Mouse (Mus musculus) neural tube, embryonic 12.5 days (tissue): Measurements from ENCODE around the gene Tmem53. TPM values are rescaled to one million over a fixed set of nuclear protein-coding genes. Genes with fewer than 3 reads are reported as not detected.

Experiments
- ATAC-seq: fragments of 200-750 bp; cut with Nextera tagmentation; 2 replicates; pipeline ENCODE4 v1.8.0; 2017; ENCODE audit warnings: low read depth, mild to moderate bottlenecking, moderate TSS enrichment, moderate library complexity; ENCODE audit not compliant: low FRiP score
- H3K27ac ChIP-seq: fragments of 300-500 bp; sonication (generic); 2 replicates; pipeline ENCODE4 v1.5.1; 2016
- H3K27me3 ChIP-seq: fragments of 300-500 bp; sonication (generic); replicated peaks from 2 replicates; pipeline ENCODE4 v1.6.1; 2016; ENCODE audit warnings: mild to moderate bottlenecking
- H3K36me3 ChIP-seq: fragments of 300-500 bp; sonication (generic); 2 replicates; pipeline ENCODE4 v1.6.1; 2016; ENCODE audit warnings: mild to moderate bottlenecking
- H3K4me1 ChIP-seq: fragments of 300-500 bp; sonication (generic); 2 replicates; pipeline ENCODE4 v1.6.1; 2016
- H3K4me2 ChIP-seq: fragments of 300-500 bp; sonication (generic); replicated peaks from 2 replicates; pipeline ENCODE4 v1.6.1; 2016; ENCODE audit warnings: mild to moderate bottlenecking
- H3K4me3 ChIP-seq: fragments of 300-500 bp; sonication (generic); 2 replicates; pipeline ENCODE4 v1.5.1; 2016
- H3K9ac ChIP-seq: fragments of 300-500 bp; sonication (generic); 2 replicates; pipeline ENCODE4 v1.6.1; 2016; ENCODE audit warnings: mild to moderate bottlenecking
- H3K9me3 ChIP-seq: fragments of 300-500 bp; sonication (generic); 2 replicates; pipeline ENCODE4 v1.6.1; 2016; ENCODE audit warnings: mild to moderate bottlenecking
- WGBS: fragments of 180-500 bp; shearing (Covaris S2); methylation state at CpG from one replicate; pipeline ENCODE4 v1.1.7; 2016; 5-methylcytosine and 5-hydroxymethylcytosine counted together
- polyA plus RNA-seq: library from polyadenylated mRNA; unstranded; fragments of >200 nt; fragmentation: Nextera tagmentation; extraction: Ambion mirVana; gene quantifications from 2 replicates; pipeline ENCODE4 v1.2.1, GENCODE M21; 2016

Gene Tmem53
- polyA plus RNA-seq, 1 experiment from 2014 or later, result 7.0 TPM

- no peaks in the 10 kb centered on the region for H3K9me3 ChIP-seq
- 0 out of 2 replicates have a peak, but pooled peaks have one; percentile 23 for ATAC-seq
- no peaks in the 10 kb centered on the region for H3K36me3 ChIP-seq
- peaks cover 45% of the 10 kb centered on the region for H3K4me1 ChIP-seq
- H3K27ac ChIP-seq, result no peak overlapping the region
- H3K9ac ChIP-seq, result no peak overlapping the region
- H3K4me2 ChIP-seq, result peak overlapping the region; percentile 32
- 5% methylated on average over 26 of the region's 26 CpGs for WGBS
- peaks cover 59% of the 10 kb centered on the region for H3K27me3 ChIP-seq
- H3K4me3 ChIP-seq, result no peak overlapping the region
Measured at GRCm38 (mm10) chr4:117312416-117313084, 60.8 kb downstream of the Tmem53 start.

GRCm38 (mm10) chr4:117313085-117313424 lies 61.3 kb downstream of the Tmem53 start:
- Histone ChIP-seq H3K9ac (no peak overlapping the region), H3K27me3 (peaks cover 56% of the 10 kb centered on the region), H3K27ac (no peak overlapping the region), H3K9me3 (no peaks in the 10 kb centered on the region), H3K4me3 (no peak overlapping the region), H3K4me1 (peaks cover 49% of the 10 kb centered on the region), H3K36me3 (no peaks in the 10 kb centered on the region), H3K4me2 (peak overlapping the region; percentile 32; the same call in 1 of the 2 replicates)
- 0% methylated on average over 4 of the region's 4 CpGs for WGBS
- ATAC-seq, result no peak

GRCm38 (mm10) chr4:117314849-117315500 lies 63.2 kb downstream of the Tmem53 start:
- no peak overlapping the region for H3K27ac ChIP-seq
- peaks cover 67% of the 10 kb centered on the region for H3K27me3 ChIP-seq
- H3K4me1 ChIP-seq, result peaks cover 57% of the 10 kb centered on the region
- 60% methylated on average over 16 of the region's 16 CpGs for WGBS
- no peaks in the 10 kb centered on the region for H3K36me3 ChIP-seq
- no peaks in the 10 kb centered on the region for H3K9me3 ChIP-seq
- no peak overlapping the region for H3K4me3 ChIP-seq
- ATAC-seq, result no peak
- H3K4me2 ChIP-seq, result no peak overlapping the region
- no peak overlapping the region for H3K9ac ChIP-seq

GRCm38 (mm10) chr4:117316800-117317199 lies 65.0 kb downstream of the Tmem53 start:
- WGBS, result 24% methylated on average over 6 of the region's 6 CpGs
- no peaks in the 10 kb centered on the region for H3K9me3 ChIP-seq
- H3K36me3 ChIP-seq, result no peaks in the 10 kb centered on the region
- no peak overlapping the region for H3K4me3 ChIP-seq
- peak overlapping the region; percentile 40 for H3K4me2 ChIP-seq
- peak; percentile 31; the same call in 1 of the 2 replicates for ATAC-seq
- no peak overlapping the region for H3K9ac ChIP-seq
- H3K27me3 ChIP-seq, result peaks cover 70% of the 10 kb centered on the region
- H3K4me1 ChIP-seq, result peaks cover 52% of the 10 kb centered on the region
- H3K27ac ChIP-seq, result no peak overlapping the region

- H3K4me1 ChIP-seq, result peaks cover 50% of the 10 kb centered on the region
- no peak overlapping the region for H3K27ac ChIP-seq
- H3K4me2 ChIP-seq, result peak overlapping the region; percentile 40
- no peaks in the 10 kb centered on the region for H3K9me3 ChIP-seq
- peak; percentile 22; the same call in 1 of the 2 replicates for ATAC-seq
- H3K27me3 ChIP-seq, result peaks cover 69% of the 10 kb centered on the region
- WGBS, result 11% methylated on average over 18 of the region's 18 CpGs
- H3K9ac ChIP-seq, result 0 out of 2 replicates have a peak overlapping the region, but pooled peaks have one; percentile 9
- no peaks in the 10 kb centered on the region for H3K36me3 ChIP-seq
- H3K4me3 ChIP-seq, result no peak overlapping the region
Measured at GRCm38 (mm10) chr4:117317701-117318190, 66.0 kb downstream of the Tmem53 start.

Other genes starting within 250 kb of the Tmem53 start
- gene Eif2b3, start 232.5 kb upstream of the Tmem53 start, polyA plus RNA-seq, result 45.4 and 48.6 TPM in 2 replicates
- gene Ptch2, start 155.9 kb upstream of the Tmem53 start, polyA plus RNA-seq, result 5.2 and 6.0 TPM in 2 replicates
- gene Btbd19, start 126.2 kb upstream of the Tmem53 start, polyA plus RNA-seq, result 3.6 and 4.6 TPM in 2 replicates
- gene Tctex1d4, start 125.2 kb upstream of the Tmem53 start, polyA plus RNA-seq, result not detected in 2 replicates
- 39.3 and 41.4 TPM in 2 replicates for gene Plk3, start 118.0 kb upstream of the Tmem53 start, polyA plus RNA-seq
- gene Rps8, start 95.7 kb upstream of the Tmem53 start, polyA plus RNA-seq, result 554 and 578 TPM in 2 replicates
- 54.6 and 57.6 TPM in 2 replicates for gene Kif2c, start 69.3 kb upstream of the Tmem53 start, polyA plus RNA-seq
- 0.28 and 0.85 TPM in 2 replicates for gene Armh1, start 174 bp downstream of the Tmem53 start, polyA plus RNA-seq
- 107 and 111 TPM in 2 replicates for gene Rnf220, start 245.1 kb downstream of the Tmem53 start, polyA plus RNA-seq